Mouse (Mus musculus) heart, adult 18-20 months (tissue): ENCODE data around the gene Zfhx3. TPM values are rescaled to one million over a fixed set of nuclear protein-coding genes. Genes with fewer than 3 reads are reported as not detected.

Source experiments
- DNase-seq, 2 experiments: peaks; one replicate each; pipeline ENCODE4 v3.0.0; 2021 to 2022; ENCODE audit warnings: mixed read lengths in 1 of 2
- total RNA-seq, 2 experiments: library from RNA; stranded (reverse); gene quantifications; 2 replicates each; pipeline ENCODE4 v1.2.3; 2021

The Zfhx3 gene
- total RNA-seq, 2 experiments from 2014 or later: 6.7 to 7.9 TPM

- DNase-seq: no peak
Observed at GRCm38 (mm10) chr8:108243270-108243669, 300.8 kb downstream of the Zfhx3 start.

GRCm38 (mm10) chr8:108244636-108245494 lies 302.4 kb downstream of the Zfhx3 start:
- no peak for DNase-seq

DNA sequence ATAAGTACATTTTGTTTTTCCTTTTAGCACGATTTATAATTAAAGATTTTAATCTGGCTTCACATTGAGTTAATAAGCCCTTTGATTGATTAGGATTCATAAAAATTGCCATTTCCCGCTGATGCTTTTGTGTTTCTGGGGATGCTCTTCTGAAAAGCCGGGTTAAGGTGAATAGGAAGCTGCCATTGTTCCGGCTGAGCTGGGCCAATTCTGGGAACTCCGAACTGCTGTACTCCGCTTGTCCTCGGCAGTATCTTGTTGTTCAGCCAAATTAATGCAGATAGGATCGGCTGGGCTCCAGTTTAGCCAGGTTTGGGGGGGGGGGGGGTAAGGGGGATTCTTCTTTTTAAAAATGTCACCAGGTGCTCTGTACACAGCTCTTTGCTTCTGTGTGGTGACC lies 303.1 kb downstream of the Zfhx3 start:
- no peak for DNase-seq

DNA sequence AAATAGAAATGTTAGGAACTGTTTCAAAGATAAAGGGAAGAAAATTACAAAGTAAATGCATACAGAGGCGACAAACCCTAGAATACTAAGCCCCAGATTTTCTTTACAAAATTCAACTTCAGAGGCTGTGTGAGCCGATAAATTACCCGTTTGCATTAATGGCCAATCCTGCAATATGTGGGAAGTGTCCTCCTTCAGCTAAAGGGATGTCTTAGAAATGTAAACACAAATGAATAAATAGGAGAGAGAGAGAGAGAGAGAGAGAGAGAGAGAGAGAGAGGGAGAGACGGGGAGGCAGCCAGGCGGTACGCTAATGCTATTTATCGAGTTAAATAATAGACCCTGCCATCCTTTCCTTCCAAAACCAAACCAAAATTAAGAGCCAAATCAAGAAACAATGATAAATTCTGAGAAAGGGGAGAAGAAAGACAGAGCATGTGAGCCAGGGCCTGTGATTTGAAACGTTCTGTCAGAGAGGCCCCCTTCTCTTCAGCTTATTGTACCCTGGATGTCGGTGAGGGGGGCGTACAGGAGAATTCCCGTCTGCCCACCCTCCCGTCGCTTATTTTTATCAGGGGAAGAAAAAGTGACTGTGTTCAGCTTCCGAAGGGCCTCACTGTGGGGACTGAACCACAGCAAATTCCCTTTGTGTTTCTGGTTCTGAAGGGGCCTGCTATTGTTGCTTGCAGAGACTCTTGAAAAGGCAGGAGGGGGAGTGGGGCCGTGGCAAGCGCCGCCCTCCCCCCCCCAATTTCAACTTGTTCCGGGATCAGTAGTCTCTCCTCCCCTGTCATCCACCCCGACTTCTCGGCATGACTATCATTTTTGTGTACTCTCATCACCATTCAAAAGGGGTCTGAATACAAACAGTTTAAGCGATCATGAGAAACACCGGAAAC lies 303.8 kb downstream of the Zfhx3 start:
- no peak for DNase-seq

GRCm38 (mm10) chr8:108246934-108247417 lies 304.5 kb downstream of the Zfhx3 start:
- no peak for DNase-seq

DNA sequence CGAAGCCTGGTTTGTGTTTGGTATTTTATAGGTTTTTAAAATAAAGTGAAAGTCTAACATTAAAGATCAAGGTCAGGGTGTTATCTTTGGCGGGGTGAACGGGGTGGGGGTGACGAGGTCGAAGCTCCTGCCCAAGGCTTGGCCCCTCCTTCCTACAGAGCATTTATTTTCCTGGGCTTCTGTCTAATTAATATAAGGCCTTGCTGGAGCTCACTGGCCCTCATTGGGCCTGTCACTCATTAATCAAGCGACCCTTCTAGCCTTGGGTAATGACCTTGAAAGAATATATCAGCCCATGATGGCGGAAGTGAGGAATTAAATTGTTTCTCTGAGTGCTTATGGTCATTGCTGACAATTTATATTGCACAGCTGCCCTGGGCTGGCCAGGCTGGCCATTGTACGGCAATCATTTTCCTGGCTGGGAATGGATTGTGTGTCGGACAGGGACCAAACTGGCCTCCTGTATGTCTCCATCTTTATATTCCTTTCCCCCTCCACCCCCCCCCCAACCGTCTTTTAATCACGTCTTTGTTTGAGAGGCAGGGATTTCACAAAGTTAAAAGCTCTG lies 322.2 kb downstream of the Zfhx3 start:
- DNase-seq: no peak

- DNase-seq: no peak
Observed at GRCm38 (mm10) chr8:108277960-108278359, 335.5 kb downstream of the Zfhx3 start.

- DNase-seq: no peak
Observed at GRCm38 (mm10) chr8:108281981-108282380, 339.5 kb downstream of the Zfhx3 start.

- DNase-seq: no peak
Observed at GRCm38 (mm10) chr8:108286117-108286516, 343.7 kb downstream of the Zfhx3 start.

- DNase-seq: no peak
Observed at GRCm38 (mm10) chr8:108300964-108301615, 358.6 kb downstream of the Zfhx3 start.

GRCm38 (mm10) chr8:108301654-108302053 lies 359.2 kb downstream of the Zfhx3 start:
- DNase-seq: no peak

GRCm38 (mm10) chr8:108305368-108305767 lies 362.9 kb downstream of the Zfhx3 start:
- DNase-seq: no peak

- no peak for DNase-seq
Observed at GRCm38 (mm10) chr8:108309525-108310246, 367.2 kb downstream of the Zfhx3 start.

- no peak for DNase-seq
Observed at GRCm38 (mm10) chr8:108315046-108315445, 372.6 kb downstream of the Zfhx3 start.

DNA sequence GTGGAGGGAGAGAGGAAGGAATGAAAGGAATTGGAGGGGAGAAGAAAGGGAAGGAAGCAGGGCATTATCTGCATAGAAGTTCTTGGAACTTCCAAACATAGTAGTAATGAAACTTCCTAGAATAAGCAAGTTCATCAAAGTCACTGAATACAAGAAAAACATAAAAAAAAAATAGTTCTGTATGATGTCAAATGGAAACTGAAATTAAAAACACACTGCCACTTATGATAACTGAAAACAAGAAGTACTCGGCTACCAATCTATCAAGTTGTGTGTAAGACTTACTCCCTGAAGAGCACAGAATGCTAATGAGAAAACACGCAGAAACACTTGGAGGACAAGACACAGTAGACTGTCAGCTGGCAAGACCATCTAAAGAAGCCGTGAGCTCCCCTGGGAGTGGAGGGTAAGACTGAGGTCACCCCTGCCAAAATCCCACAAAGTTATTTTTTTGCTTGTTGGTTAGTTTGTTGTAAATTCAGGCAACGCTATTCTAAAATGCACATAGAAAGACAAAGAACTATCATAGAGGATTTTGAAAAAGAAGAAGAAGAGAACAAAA lies 375.2 kb downstream of the Zfhx3 start:
- no peak for DNase-seq

DNA sequence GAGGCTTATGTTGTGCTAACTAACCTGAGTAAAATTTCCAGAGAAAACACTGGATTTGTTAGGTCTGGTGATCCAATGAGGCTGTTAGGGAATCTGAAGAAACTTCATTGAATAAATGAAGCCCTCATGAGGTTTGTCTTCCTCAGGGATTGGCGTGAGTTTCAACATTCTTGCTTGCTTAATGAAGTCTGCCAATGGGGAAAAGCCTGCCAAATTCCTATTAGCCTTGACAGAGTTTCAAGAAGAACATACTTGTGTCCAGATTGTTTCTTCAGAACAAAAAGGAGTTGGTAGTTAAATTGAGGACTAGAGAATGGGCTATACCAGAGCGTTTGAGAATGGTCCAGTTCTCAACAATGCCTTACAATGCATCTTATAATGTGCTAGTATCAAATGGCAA lies 385.3 kb downstream of the Zfhx3 start:
- DNase-seq: peak; percentile 17 to 18

DNA sequence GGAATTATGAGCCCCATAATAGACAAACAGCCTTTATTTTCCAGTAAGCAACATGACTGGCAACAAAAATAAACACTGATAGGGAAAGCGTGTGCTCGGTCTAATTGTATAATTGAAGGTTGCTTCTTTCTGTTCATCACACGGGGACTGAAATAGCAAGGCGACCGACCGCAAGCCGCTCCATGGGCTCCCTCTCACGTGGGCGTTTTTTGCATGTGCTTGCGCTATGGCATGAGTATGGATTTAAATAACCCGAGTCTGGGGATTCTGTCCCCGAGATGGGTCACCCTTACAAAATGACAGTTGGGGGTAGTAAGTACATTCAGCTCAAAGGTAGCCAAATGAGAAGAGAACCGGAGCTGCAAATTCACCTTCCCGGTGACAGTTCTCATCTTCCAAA lies 405.9 kb downstream of the Zfhx3 start:
- DNase-seq: no peak

GRCm38 (mm10) chr8:108348776-108349175 lies 406.3 kb downstream of the Zfhx3 start:
- DNase-seq: no peak

DNA sequence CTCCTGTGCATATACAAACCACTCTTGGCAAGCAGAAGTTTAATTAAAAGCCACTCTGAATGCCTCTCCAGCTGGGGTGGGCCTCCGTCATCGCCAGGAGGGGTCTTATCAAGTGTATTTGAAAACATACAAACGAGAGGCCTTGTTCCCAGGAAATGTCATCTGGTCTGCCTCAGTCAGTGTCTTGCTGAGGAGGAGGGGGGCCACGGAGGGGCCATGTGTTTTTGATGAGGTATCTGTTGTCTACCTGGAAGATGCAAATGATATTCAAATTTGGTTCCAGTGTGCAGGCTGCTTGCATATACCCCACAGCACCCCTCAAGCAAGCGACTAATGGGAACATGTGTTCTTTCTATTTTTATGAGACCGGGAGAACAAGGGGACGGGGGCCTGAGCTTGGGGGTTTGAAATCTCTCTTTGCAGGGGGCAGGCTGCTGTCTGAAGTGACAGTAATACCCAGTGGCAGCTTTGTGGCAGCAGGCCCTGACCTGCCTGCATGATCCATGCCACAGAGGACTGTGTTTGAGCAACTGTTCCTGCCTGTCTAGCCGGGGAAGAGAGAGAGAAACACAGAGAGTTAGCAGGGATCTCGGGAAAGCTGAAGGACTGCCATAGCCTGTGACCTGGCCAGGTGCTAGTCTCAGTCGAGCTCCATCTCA lies 412.8 kb downstream of the Zfhx3 start:
- no peak for DNase-seq

DNA sequence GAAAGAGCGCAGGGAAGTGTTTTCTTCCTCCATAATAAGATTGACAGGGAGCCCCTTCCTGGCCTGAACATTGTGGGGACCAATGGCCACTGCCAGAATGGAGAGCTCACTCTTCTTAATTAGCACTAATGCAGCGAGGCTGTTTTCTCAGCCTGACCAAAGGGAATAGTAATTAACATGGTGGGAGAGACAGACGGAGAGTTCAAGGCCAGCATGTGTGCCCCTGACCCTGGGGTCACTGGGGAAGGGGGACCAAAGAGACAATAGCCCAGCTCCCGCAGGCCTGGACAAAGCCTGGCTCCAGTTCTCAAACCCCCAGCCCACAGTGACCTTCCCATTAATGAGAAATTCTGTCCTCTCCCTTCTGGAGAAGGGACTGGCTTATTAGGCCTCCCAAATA lies 419.0 kb downstream of the Zfhx3 start:
- DNase-seq: no peak
